Mouse (Mus musculus): ENCODE measurements around the gene Tubb2a.
"Not testable (repeated sequence)": the region's sequence is repeated elsewhere in the genome, so short reads cannot be mapped to it uniquely, and the experiment has no call there.

Gene Tubb2a

GRCm38 (mm10) chr13:34088871-34089288, 11.1 kb upstream of the Tubb2a start:
- no peak for DNase-seq

DNA sequence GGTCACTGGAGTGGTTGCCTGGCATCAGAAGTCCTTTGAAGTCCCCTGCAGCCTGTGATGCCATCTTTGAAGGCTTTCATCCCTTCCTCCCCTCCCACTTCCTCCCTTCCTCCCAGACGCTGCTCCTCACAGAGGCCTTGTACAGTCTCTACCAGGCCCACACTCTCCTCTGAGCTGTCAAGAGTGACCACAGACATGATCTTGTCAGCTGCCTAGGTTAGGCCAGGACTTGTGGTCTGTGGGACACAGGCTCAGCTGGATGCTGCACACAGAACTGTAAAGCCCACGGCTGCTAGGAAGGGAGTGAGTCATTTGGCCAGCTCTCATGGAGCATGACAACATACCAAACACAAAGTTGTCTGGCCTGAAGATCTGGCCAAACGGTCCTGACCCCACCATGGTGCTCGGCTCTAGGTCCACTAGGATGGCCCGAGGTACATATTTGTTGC, 10.4 kb upstream of the Tubb2a start:
- DNase-seq: not testable (repeated sequence)

- DNase-seq: no peak
These were observed 9.4 kb upstream of the Tubb2a start for GRCm38 (mm10) chr13:34087052-34087812.

DNA sequence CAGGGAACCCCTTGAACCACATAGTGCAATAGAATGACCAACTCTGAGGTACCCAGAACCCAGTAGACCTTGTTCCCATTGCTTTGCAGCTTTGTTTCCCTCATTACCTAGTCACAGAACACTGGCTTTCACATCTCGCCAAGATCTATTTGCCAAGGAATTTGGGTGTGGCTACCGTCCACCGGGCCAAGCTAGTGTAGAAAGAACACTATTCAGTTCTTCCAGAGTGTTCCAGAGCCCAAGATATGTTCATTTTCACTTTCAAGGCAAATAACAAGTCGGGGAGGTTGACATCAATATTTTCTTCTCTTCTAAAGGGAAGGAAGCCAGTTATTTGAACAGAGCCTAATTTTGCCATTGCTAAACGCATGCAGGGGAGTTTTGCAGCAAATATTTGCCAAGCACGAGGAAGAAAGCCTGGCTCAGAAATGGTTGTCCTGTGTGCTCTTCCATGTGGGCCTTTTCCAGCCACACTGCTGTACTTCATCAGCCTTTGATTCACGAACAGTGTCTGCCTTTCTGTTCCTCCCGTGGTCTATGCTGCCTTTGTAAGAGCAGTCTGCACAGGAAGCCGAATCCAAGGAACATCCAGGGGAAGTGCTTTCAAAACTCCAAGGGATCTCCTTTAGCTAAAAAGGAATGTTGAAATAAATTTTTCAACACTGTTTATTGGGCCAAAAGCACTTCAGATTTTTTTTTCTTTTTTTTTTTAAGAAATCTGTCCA, 6.4 kb upstream of the Tubb2a start:
- no peak for DNase-seq

DNA sequence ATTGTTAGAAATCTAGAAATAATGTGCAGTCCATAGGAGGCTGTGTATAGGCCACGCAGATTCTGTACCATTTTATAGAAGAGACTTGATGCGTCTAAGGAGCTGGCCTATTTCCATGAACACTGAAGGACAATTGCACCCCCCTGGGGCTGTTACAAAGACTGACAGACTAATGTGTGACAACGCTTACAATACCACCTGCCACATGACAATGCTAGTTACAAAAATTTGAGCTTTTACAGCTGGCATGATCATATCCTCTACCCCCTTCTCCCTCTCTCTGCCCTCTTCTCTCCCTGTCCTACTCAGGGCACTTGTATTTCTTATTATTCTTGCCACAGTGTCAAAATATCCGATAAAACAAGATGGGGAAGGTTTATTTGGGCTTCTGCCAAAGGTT, 4.1 kb upstream of the Tubb2a start:
- no peak for DNase-seq

DNA sequence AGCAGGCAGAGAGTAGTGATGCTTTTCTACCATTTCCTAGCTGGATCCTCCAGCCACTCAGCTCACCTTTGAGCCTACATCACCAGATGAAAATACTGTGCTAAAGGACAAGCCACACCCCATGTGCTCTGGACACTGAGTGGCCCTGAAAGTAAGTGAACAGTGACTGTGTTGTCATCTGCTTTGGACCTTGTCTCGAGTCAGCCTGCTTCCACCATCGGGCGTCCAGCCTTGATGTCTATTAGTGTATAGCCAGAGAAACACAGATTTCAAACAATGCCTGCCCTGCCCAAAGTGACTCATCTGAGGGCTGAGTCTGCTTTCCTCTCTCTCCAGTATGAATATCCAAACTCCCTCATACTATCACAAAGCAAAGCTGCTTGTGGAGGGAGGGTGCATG, 2.0 kb upstream of the Tubb2a start:
- DNase-seq: no peak

GRCm38 (mm10) chr13:34078500-34079280, 883 bp upstream of the Tubb2a start:
- no peak for DNase-seq

DNA sequence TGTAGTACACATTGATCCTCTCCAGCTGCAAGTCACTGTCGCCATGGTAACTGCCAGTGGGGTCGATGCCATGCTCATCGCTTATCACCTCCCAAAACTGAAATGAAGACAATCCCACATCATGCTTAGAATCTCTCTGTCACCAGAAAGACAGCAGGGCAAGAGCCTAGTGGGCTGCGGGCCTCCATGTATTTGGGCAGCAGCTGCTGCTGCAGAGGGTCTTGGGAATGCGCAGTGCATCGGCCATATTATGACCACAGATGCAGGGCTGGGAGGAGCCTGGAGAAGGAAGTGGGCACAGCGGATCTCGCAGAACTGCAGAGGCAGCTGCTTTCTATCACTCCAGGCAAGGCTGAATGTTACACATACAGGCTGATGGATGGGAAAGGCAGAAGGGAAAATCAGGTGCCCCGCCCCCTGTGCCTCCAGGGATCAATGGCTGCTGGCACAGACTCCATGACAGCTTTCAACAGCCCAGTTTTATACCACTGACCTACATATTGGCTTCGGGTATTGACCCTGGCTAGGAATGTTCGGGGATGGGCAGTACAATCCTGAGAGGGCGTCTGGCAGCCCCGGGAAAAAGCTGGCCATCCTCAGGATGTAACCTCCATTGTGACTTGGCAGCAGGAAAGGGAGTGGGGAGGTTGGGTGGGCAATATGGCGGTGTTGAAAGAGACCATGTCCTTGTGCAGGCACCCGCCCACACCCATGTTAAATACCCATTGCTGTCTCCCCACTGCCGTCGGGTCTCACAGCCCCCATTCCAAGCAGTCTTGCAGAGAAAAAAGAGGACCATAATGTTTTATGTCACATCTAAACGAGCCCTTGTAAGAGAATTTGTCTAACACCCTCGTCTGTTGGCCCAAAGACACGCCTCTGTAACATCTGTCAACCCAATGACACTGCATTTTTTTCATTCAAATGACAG, 981 bp downstream of the Tubb2a start:
- DNase-seq: peak; percentile 32 to 49

DNA sequence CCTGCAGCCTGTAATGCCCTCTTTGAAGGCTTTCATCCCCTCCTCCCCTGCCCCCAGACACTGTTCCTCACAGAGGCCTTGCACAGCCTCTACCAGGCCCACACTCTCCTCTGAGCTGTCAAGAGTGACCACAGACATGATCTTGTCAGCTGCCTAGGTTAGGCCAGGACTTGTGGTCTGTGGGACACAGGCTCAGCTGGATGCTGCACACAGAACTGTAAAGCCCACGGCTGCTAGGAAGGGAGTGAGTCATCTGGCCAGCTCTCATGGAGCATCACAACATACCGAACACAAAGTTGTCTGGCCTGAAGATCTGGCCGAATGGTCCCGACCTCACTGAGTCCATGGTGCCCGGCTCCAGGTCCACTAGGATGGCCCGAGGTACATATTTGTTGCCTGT, 1.9 kb downstream of the Tubb2a start:
- not testable (repeated sequence) for DNase-seq

GRCm38 (mm10) chr13:34074441-34074840, 3.4 kb downstream of the Tubb2a start:
- not testable (repeated sequence) for DNase-seq

DNA sequence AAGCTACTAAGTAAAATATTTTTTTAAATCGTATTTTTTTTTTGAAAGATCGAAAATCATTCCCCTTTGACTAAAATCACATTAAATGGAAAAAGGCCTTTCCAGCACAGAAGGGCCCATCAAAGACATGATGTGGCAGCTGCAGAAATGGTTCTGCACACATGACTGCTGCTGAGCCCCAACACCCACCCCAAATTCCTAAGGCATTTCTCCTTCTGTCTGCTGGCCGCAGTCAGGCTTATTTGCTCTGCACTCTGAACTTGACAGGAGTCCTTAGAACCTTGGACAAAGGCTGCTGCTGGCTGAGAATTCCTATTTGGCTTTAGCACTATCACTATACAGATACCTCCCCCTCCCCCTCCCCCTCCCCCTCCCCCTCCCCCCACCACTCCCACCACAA, 5.0 kb downstream of the Tubb2a start:
- no peak for DNase-seq

- DNase-seq: no peak
These were observed 6.0 kb downstream of the Tubb2a start for GRCm38 (mm10) chr13:34071836-34072235.

- DNase-seq: no peak
These were observed 7.5 kb downstream of the Tubb2a start for GRCm38 (mm10) chr13:34070296-34070695.

DNA sequence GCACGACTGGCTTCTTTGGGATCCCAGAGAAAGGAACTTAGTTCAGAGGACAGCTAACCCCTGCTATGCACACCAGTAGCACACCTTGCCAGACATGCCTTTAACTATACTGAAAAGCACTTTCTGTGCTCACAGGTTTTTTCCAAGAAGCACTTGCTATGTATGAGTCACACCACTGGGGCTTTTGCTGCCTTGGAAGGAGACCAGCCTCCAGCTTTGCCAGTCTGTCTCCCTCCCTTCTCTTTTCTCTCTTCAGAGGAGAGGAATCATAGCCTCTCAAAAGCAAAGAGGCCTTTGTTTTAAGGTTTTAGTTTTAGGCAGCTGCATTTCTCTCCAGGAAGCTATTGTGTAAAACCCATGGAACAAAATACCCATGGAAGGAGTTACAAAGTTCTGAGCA, 11.5 kb downstream of the Tubb2a start:
- DNase-seq: no peak

DNA sequence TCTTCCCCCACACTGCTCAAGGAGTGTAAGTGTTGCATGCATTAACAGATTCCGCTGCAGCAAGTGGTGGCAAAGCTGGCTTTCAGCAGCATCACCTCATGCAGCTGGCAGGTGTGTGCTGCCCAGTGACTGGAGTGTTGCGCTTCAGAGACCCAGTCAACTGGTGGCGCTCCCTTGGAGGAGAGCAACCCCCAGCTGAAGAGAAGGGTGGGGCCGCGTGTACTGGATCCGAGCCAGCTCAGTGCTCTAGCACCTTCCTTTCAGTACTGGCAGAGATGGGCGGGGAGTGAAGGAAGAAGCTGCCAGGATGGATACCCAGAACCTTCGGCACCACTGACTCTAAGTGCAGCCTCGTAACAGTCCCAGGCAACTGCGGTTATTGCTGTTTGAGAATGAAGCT, 15.3 kb downstream of the Tubb2a start:
- peak in 1 of 2 experiments; percentile 35 for DNase-seq

DNA sequence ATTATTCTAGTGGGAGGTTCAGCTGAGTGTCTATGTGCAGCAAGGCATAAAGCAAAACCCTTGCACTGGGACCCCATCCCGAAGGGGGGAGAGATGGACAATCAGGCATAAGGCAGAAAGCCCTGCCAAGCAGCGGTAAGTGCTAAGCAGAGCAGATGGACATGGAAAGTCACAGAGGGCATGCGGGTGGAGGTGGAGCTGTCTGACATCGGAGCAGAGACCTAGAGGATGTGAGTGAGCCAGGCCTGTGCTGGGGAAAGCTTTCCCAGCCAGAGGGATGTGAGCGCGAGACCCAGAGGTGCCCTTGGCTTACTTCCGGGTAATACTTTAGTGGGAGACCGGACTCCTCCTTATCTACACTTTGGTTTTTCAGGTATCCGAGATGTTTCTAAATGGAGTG, 17.7 kb downstream of the Tubb2a start:
- DNase-seq: no peak

DNA sequence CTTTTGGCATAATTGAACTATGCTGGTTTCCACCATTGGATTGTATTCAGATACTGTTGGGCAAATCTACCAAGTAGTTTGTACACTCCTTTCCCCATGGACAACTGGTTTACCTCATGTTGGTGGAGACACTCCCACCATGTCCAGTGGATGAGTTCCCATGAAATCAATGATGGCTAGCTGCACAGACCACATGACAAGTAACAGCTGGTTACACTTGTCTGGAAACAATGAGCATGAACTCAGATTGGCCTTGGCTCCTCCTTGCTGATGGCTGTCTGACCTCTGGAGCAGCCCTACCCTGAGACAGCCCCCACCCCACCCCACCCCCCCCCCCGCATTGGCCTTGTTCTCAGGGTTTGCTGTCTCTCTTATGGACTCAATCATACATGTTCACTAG, 20.6 kb downstream of the Tubb2a start:
- DNase-seq: no peak

DNA sequence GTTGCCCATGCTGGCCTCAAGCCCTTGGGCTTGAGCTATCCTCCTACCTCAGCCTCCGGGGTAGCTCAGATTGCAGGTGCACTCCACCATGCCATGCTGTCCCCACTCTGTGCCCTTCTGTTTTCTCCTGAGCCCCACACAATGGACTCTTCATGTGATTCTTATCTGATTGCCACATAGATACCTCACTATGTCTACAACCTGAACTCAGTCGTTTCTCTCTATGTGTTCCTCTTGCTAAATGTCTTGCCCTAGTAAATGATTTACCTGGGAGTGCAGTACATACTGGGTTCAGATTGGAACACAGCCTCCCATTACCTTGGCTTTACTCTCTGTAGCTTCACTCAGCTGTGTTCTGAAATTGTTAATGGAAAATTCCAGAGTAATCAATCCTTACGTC, 22.8 kb downstream of the Tubb2a start:
- DNase-seq: no peak

DNA sequence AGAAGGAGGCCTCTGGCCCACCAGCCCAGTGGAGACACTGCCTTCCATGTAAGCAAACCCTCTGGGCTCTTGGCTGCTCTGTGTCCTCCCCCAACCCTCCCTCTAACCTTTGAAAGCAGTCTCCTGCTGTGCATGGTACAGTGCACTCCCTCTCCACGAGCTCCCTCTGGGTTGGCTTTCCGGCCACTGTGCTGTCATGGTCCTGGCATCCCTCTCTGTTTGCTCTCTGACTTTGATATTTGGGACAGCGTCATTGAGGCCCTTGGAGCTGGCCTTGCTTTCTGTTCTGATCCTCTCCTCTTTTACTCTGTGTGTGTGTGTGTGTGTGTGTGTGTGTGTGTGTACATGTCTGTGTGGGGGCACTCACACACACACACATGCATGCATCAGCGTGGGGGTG, 23.4 kb downstream of the Tubb2a start:
- DNase-seq: no peak

- no peak for DNase-seq
These were observed 24.0 kb downstream of the Tubb2a start for GRCm38 (mm10) chr13:34053673-34054282.

DNA sequence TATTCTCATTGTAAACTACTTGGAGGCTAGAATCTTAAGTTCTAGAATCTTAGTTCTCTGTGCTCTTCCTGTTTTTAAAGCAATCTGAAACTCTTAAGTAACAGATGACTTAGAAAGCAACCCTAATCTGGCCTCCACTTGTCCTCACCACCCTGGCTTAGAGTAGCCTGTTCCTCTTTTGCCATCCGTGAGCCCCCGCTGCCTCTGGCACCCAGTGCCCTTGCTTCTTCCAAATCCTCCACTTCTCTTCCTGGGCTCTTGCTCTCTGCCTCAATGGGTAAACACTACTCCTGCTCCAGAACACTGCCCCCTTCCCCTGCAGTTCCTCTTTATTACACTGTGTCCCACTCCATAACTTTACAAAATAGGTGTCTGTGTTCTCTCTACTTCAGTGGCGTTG, 26.1 kb downstream of the Tubb2a start:
- no peak for DNase-seq

- DNase-seq: no peak
These were observed 27.3 kb downstream of the Tubb2a start for GRCm38 (mm10) chr13:34050479-34050878.

All from kidney, postnatal 4 days (tissue).